Mouse (Mus musculus): ENCODE measurements around the gene Gm6509. TPM values are rescaled to one million over a fixed set of nuclear protein-coding genes. Genes with fewer than 3 reads are reported as not detected.
"Not testable (repeated sequence)": the region's sequence is repeated elsewhere in the genome, so short reads cannot be mapped to it uniquely, and the experiment has no call there.

The Gm6509 gene
- not detected in 2 replicates for polyA plus RNA-seq (2012; ENCODE audit: insufficient read depth, insufficient read length, low replicate concordance, missing spikeins)

DNA sequence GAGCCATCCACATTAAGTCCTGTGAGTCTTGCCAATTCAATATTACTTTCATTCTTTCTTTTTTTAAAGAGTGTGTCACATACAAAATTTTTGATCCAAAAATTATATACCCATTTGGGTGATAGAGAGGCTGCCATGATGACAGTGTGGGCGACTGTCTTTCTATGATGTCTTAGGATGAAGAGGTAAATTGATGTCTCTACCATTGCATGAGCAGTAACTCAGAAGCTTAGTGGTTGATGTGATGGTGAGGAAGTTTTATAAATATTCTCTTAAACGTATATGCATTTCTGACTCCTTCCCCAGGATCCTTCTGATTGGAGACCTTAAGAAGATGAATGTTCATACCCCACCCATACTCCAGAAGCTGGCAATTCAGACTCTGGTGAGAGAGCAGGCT, at the start of gene Gm6509:
Gene Gm6509 (plus strand): TSS at position 301 of the 400 bp plus-strand sequence.
- not testable (repeated sequence) for H3K4me1 ChIP-seq (ENCODE audit: control insufficient read depth, insufficient read depth, low read length); H3K4me3 ChIP-seq (ENCODE audit: insufficient read depth, low read depth, low read length); H3K27ac ChIP-seq (ENCODE audit: insufficient read depth, low read depth, low read length)
- WGBS, result 100% methylated on average over 1 of the region's 2 CpGs

DNA sequence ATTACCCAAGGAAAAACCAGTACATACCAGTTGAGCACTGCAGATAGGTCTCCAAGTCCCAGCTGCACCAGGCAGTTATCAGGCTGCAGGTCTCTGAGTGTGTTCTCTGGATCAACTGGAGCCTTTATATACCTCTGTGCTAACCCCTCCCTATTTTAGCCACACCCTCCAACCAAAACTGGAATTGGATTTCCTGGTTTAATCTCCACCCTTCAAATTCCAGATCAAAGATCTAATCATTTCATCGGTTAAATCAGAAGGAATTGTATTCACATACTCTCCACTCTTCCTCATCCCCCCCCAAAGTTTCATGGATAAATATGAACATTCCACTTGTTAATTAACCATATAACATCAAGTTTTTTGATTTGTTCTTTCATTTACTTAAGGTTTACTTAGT, 7.5 kb upstream of the Gm6509 start, which contains the start of gene Gm3147:
Gene Gm3147 (minus strand): TSS at position 101 of the 400 bp plus-strand sequence.
- H3K4me1 ChIP-seq (ENCODE audit: control insufficient read depth, insufficient read depth, low read length); H3K4me3 ChIP-seq (ENCODE audit: insufficient read depth, low read depth, low read length); H3K27ac ChIP-seq (ENCODE audit: insufficient read depth, low read depth, low read length): not testable (repeated sequence)
- WGBS, result no CpG with 5 or more reads among the region's 1 CpGs

DNA sequence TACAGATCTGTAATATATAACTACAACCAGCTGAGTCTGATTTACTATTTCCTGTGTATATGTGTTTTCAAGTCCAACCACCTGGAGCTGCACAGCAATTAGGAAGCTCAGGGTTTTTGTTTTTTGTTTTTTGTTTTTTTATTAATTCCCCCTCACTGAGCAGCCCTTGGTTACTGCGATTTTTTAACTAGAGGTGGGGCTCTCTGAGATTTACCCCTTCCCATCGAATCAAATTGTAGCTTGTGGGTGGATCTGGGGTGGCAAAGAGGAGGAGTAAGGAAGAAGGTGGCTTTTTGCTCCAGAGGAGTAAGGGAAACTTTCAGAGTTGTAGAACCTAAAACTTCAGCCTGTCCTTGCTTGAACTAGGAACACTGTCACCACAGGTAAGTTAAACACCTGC, 24.3 kb downstream of the Gm6509 start, which contains the start of gene Gm6205:
Gene Gm6205 (plus strand): TSS at position 301 of the 400 bp plus-strand sequence.
- H3K27ac ChIP-seq (ENCODE audit: insufficient read depth, low read depth, low read length); H3K4me1 ChIP-seq (ENCODE audit: control insufficient read depth, insufficient read depth, low read length); H3K4me3 ChIP-seq (ENCODE audit: insufficient read depth, low read depth, low read length): not testable (repeated sequence)
- no CpG with 5 or more reads among the region's 2 CpGs for WGBS

Other genes with a start within 250 kb of the Gm6509 start
- not detected in 2 replicates for gene Gm7682, start 178.2 kb upstream of the Gm6509 start, polyA plus RNA-seq (2012; ENCODE audit: insufficient read depth, insufficient read length, low replicate concordance, missing spikeins)
- gene Gm3139, start 97.7 kb upstream of the Gm6509 start, polyA plus RNA-seq (2012; ENCODE audit: insufficient read depth, insufficient read length, low replicate concordance, missing spikeins), result not detected in 2 replicates
- not detected in 2 replicates for gene Gm3147, start 7.6 kb upstream of the Gm6509 start, polyA plus RNA-seq (2012; ENCODE audit: insufficient read depth, insufficient read length, low replicate concordance, missing spikeins)
- not detected in 2 replicates for gene Gm6205, start 24.4 kb downstream of the Gm6509 start, polyA plus RNA-seq (2012; ENCODE audit: insufficient read depth, insufficient read length, low replicate concordance, missing spikeins)
- not detected in 2 replicates for gene Gm3183, start 241.5 kb downstream of the Gm6509 start, polyA plus RNA-seq (2012; ENCODE audit: insufficient read depth, insufficient read length, low replicate concordance, missing spikeins)